Mouse (Mus musculus) forebrain, embryonic 16.5 days (tissue): ENCODE data around the gene Krt28. TPM values are rescaled to one million over a fixed set of nuclear protein-coding genes. Genes with fewer than 3 reads are reported as not detected.
A peak's percentile ranks its signal among the peaks of the same experiment; 100 is the strongest.

ENCODE experiments used
- ATAC-seq: fragments of 200-750 bp; cut with Nextera tagmentation; 2 replicates; pipeline ENCODE4 v1.8.0; 2017; ENCODE audit warnings: mild to moderate bottlenecking, moderate library complexity
- H3K27ac ChIP-seq: fragments of 300-500 bp; sonication (generic); 2 replicates; pipeline ENCODE4 v1.5.1; 2014; ENCODE audit warnings: low read length, control low read depth
- H3K27me3 ChIP-seq: fragments of 300-500 bp; sonication (generic); replicated peaks from 2 replicates; pipeline ENCODE4 v1.6.1; 2014; ENCODE audit warnings: low read length; ENCODE audit not compliant: control insufficient read depth, insufficient read depth
- H3K36me3 ChIP-seq: fragments of 300-500 bp; sonication (generic); 2 replicates; pipeline ENCODE4 v1.6.1; 2014; ENCODE audit not compliant: control insufficient read depth, insufficient read depth
- H3K4me1 ChIP-seq: fragments of 300-500 bp; sonication (generic); replicated peaks from 2 replicates; pipeline ENCODE4 v1.6.1; 2014; ENCODE audit warnings: low read length; ENCODE audit not compliant: control insufficient read depth, insufficient read depth
- H3K4me2 ChIP-seq: fragments of 300-500 bp; sonication (generic); 2 replicates; pipeline ENCODE4 v1.6.1; 2014; ENCODE audit warnings: mild to moderate bottlenecking, low read length, control low read depth
- H3K4me3 ChIP-seq: fragments of 300-500 bp; sonication (generic); replicated peaks from 2 replicates; pipeline ENCODE4 v1.5.1; 2014; ENCODE audit warnings: mild to moderate bottlenecking, low read length, control low read depth
- H3K9ac ChIP-seq: fragments of 300-500 bp; sonication (generic); replicated peaks from 2 replicates; pipeline ENCODE4 v1.6.1; 2014; ENCODE audit warnings: low read depth, low read length, control low read depth
- H3K9me3 ChIP-seq: fragments of 300-500 bp; sonication (generic); 2 replicates; pipeline ENCODE4 v1.6.1; 2016; ENCODE audit warnings: low read length; ENCODE audit not compliant: control insufficient read depth
- WGBS: fragments of 180-500 bp; shearing (Covaris S2); extraction: QIAGEN DNeasy Blood & Tissue Kit; methylation state at CpG from one replicate; pipeline ENCODE4 v1.1.7; 2014; 5-methylcytosine and 5-hydroxymethylcytosine counted together
- polyA plus RNA-seq: library from polyadenylated mRNA; unstranded; fragments of >200 nt; fragmentation: Nextera tagmentation; extraction: Ambion mirVana; gene quantifications from 2 replicates; pipeline ENCODE4 v1.2.1, GENCODE M21; 2015

Krt28 gene
- polyA plus RNA-seq, 1 experiment from 2014 or later: not detected

GRCm38 (mm10) chr11:99385813-99386721, 11.4 kb upstream of the Krt28 start:
- no peaks in the 10 kb centered on the region for H3K27me3 ChIP-seq
- H3K36me3 ChIP-seq: no peaks in the 10 kb centered on the region
- H3K4me1 ChIP-seq: 0 out of 2 replicates have a peak, but pooled peaks cover 6% of the 10 kb centered on the region
- peak overlapping the region; percentile 59 for H3K4me2 ChIP-seq
- H3K9me3 ChIP-seq: no peaks in the 10 kb centered on the region
- peak overlapping the region; percentile 93 for H3K27ac ChIP-seq
- peak overlapping the region; percentile 64 for H3K4me3 ChIP-seq
- peak overlapping the region; percentile 71 for H3K9ac ChIP-seq
- ATAC-seq: peak; percentile 92
- WGBS: under 1% methylated on average over 71 of the region's 71 CpGs

GRCm38 (mm10) chr11:99379568-99379967, 4.9 kb upstream of the Krt28 start:
- Histone ChIP-seq H3K27ac (no peak overlapping the region), H3K36me3 (no peaks in the 10 kb centered on the region), H3K9me3 (no peaks in the 10 kb centered on the region), H3K4me3 (no peak overlapping the region), H3K4me2 (no peak overlapping the region), H3K9ac (no peak overlapping the region), H3K4me1 (no peaks in the 10 kb centered on the region), H3K27me3 (no peaks in the 10 kb centered on the region)
- ATAC-seq: no peak
- 8% methylated on average over 5 of the region's 5 CpGs for WGBS

GRCm38 (mm10) chr11:99369853-99370451, 4.8 kb downstream of the Krt28 start:
- WGBS: 80% methylated on average over 8 of the region's 8 CpGs
- Histone ChIP-seq H3K9ac (no peak overlapping the region), H3K36me3 (no peaks in the 10 kb centered on the region), H3K27me3 (no peaks in the 10 kb centered on the region), H3K9me3 (no peaks in the 10 kb centered on the region), H3K4me2 (no peak overlapping the region), H3K27ac (no peak overlapping the region), H3K4me3 (no peak overlapping the region), H3K4me1 (no peaks in the 10 kb centered on the region)
- no peak for ATAC-seq

- no peaks in the 10 kb centered on the region for H3K9me3 ChIP-seq
- no peaks in the 10 kb centered on the region for H3K4me1 ChIP-seq
- no peak overlapping the region for H3K4me2 ChIP-seq
- no peaks in the 10 kb centered on the region for H3K27me3 ChIP-seq
- H3K9ac ChIP-seq: no peak overlapping the region
- 8% methylated on average over 3 of the region's 3 CpGs for WGBS
- no peaks in the 10 kb centered on the region for H3K36me3 ChIP-seq
- ATAC-seq: no peak
- no peak overlapping the region for H3K27ac ChIP-seq
- H3K4me3 ChIP-seq: no peak overlapping the region
Observed at GRCm38 (mm10) chr11:99369229-99369628, 5.5 kb downstream of the Krt28 start.

- Histone ChIP-seq H3K9me3 (no peaks in the 10 kb centered on the region), H3K27me3 (no peaks in the 10 kb centered on the region), H3K4me3 (no peak overlapping the region), H3K9ac (no peak overlapping the region), H3K4me1 (no peaks in the 10 kb centered on the region), H3K4me2 (no peak overlapping the region), H3K27ac (no peak overlapping the region), H3K36me3 (no peaks in the 10 kb centered on the region)
- ATAC-seq: no peak
- WGBS: 48% methylated on average over 10 of the region's 10 CpGs
Observed at GRCm38 (mm10) chr11:99366791-99367190, 7.9 kb downstream of the Krt28 start.

GRCm38 (mm10) chr11:99364412-99364811, 10.3 kb downstream of the Krt28 start:
- Histone ChIP-seq H3K4me1 (no peaks in the 10 kb centered on the region), H3K9me3 (no peaks in the 10 kb centered on the region), H3K36me3 (no peaks in the 10 kb centered on the region), H3K4me3 (no peak overlapping the region), H3K9ac (no peak overlapping the region), H3K4me2 (no peak overlapping the region), H3K27ac (no peak overlapping the region), H3K27me3 (no peaks in the 10 kb centered on the region)
- no peak for ATAC-seq
- WGBS: 26% methylated on average over 9 of the region's 9 CpGs

- H3K4me1 ChIP-seq: no peaks in the 10 kb centered on the region
- WGBS: 92% methylated on average over 8 of the region's 8 CpGs
- H3K27me3 ChIP-seq: no peaks in the 10 kb centered on the region
- H3K9ac ChIP-seq: no peak overlapping the region
- no peak overlapping the region for H3K4me3 ChIP-seq
- H3K27ac ChIP-seq: no peak overlapping the region
- no peak overlapping the region for H3K4me2 ChIP-seq
- H3K9me3 ChIP-seq: no peaks in the 10 kb centered on the region
- H3K36me3 ChIP-seq: no peaks in the 10 kb centered on the region
- no peak for ATAC-seq
Observed at GRCm38 (mm10) chr11:99361423-99361822, 13.3 kb downstream of the Krt28 start.

- no peaks in the 10 kb centered on the region for H3K36me3 ChIP-seq
- no peak within 1 kb of the TSS for H3K4me2 ChIP-seq
- no peak for ATAC-seq
- no peak within 1 kb of the TSS for H3K27ac ChIP-seq
- H3K4me1 ChIP-seq: no peaks in the 10 kb centered on the region
- H3K9me3 ChIP-seq: no peaks in the 10 kb centered on the region
- H3K9ac ChIP-seq: no peak within 1 kb of the TSS
- 82% methylated on average over 12 of the region's 12 CpGs for WGBS
- no peaks in the 10 kb centered on the region for H3K27me3 ChIP-seq
- H3K4me3 ChIP-seq: no peak within 1 kb of the TSS
Observed at GRCm38 (mm10) chr11:99351004-99351403, 23.7 kb downstream of the Krt28 start, which contains the start of gene Krt27. Krt27 (minus strand) TSS chr11:99351104.

- H3K27ac ChIP-seq: no peak overlapping the region
- H3K27me3 ChIP-seq: no peaks in the 10 kb centered on the region
- ATAC-seq: no peak
- H3K9ac ChIP-seq: no peak overlapping the region
- WGBS: 34% methylated on average over 11 of the region's 11 CpGs
- no peaks in the 10 kb centered on the region for H3K36me3 ChIP-seq
- H3K4me2 ChIP-seq: no peak overlapping the region
- no peak overlapping the region for H3K4me3 ChIP-seq
- no peaks in the 10 kb centered on the region for H3K9me3 ChIP-seq
- no peaks in the 10 kb centered on the region for H3K4me1 ChIP-seq
Observed at GRCm38 (mm10) chr11:99339299-99339847, 35.3 kb downstream of the Krt28 start.
